Mouse (Mus musculus) G1E (cell line): ENCODE data around the gene Ifi44.

Experiments used
- POLR2AphosphoS5 ChIP-seq: IDR thresholded peaks from 2 replicates; pipeline ENCODE4 v1.6.1; 2012; ENCODE audit warnings: low read depth, low read length, inconsistent platforms; ENCODE audit not compliant: insufficient replicate concordance
- TAL1 ChIP-seq: conservative IDR thresholded peaks from 2 replicates; pipeline ENCODE4 v1.6.1; 2012; ENCODE audit warnings: low read depth, low read length, inconsistent platforms, mixed read lengths

DNA sequence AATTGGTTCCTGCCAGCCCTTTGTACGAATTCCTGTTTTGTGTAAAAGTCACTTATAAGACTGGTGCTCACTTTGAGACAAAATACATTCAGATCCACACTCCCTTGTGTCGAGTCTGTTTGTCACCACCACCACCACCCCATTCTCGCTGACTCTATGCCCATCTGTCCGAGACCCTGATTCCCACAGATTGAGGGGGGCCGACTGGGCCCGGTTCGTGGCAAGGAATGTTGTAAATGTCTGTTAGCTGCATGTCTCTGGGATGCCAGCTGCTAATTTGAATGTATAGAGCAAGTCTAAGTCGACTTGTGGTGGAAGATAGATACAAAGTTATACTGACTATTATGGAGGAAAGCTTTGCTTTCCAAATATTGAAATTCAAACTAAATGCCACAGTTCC is 38.9 kb upstream of the Ifi44 start:
- TF ChIP-seq TAL1 (no peak), POLR2AphosphoS5 (no peak)
